Mouse (Mus musculus): ENCODE measurements around the gene Megf6.

Gene Megf6

DNA sequence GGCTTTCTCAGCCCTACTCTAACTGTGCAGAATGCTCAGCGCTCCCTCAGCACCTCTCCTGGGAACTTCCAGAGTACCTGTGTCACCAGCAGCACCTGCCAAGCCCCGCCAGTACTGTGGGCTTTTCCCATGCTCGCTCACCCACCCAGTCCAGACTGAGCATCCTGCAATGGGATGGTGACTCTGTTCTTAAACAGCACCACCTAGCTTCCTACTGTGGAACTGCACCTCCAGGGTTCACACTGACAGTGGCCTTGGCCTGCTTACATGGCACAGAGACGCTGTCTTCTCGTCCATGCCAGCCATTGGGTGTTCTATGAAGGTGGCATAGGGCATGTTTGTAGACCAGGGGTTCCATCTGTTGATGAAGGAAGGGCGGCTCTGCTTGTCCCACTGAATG is 11.5 kb upstream of the Megf6 start:
- in situ Hi-C loops (cut with MboI, MseI) = loop anchor here (10.0 kb wide), 1 partner anchor 1446 kb away; the partner anchor contains the start of gene Slc35e2

DNA sequence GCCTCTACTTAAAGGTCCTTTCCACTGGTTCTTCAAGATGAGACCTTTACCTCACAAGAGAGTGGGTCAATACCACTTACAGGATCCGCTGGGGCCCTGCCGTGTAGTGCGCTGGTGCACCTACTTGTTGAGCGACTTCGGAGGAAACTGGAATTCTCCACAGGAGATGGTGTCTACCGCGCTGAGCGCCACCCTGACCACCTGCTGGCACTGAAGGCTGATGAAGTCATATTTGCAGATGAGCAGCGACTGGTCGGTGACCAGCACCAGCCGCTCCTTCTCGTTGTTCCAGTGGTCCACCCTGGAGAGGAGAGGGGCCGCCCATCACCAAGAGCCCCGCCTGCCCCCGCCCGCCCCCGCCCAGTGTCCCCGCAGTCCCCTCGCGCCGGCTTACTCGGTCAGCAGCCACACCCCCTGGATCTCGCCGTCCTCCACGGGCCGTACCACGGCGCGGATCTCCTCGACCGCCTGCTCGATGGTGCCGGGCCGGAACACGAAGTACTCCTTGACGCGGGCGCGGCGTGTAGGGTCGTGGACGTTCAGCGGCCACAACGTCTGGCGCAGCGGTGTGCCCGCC is 10.5 kb upstream of the Megf6 start:
- in situ Hi-C loops (cut with MboI, MseI) = loop anchor here (10.0 kb wide), 1 partner anchor 1445 kb away; the partner anchor contains the start of gene Slc35e2

DNA sequence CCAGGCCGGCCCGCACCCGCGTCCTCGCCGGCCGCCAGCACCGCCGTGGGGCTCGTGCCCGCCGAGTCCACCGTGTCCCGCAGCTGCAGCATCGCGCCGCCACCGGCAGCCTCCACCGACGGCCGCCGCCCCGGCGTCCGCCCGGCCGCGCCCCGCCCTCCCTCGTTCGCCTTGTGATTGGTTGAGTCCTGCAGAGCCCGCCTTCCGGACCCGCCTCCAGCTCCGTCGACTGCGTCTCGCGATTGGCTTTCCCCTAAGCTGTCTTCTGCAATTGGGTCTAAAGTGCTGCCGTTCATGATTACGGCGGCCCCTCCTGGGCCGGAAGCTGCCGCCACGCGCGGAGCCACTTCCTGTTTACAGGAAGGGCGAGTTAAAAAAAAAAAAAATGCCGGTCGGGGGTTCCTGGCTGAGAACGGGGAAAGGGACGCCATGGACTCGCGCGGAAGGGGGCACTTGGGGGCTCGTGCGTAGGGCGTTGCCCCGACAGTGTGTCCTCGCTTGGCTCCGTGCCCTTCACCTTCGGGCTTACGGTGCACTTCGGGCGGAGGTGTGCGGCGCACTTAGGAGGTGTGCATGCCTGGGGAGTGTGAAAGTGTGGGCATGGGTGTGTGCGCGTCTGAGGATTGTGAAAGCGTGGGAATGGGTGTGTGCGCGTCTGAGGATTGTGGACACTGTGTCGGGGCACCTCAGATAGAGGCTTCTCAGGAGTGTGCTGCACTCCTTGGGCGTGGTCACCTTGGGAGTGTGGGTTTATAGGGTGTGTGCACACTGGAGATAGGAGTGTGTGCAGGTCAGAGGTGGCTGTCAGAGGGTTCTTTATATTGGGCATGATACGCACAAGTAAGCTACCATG is 9.8 kb upstream of the Megf6 start, which contains the start of gene Tprgl:
Gene Tprgl, minus strand, starts transcription at position 129 of the 853 bp plus-strand sequence.
- in situ Hi-C loops (cut with MboI, MseI) = no loop called here

DNA sequence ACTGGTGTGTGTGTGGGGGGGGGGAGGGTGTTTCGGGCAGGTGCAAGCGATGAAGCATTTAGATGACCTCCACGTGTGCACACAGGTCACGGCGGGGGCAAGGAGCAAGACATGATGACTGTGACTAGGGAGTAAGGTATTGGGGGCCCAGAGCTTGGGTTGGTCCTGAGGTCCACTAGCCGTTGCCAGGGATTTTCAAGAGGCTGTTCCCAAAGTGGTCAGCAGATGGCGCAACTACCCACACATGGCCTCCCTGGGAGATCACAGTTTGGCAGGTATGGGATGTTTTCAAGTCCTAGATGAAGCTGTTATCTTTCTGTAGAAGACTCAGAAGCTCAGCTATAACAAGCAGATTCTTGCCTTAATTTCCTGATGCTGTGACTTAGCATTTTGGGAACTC is 7.2 kb upstream of the Megf6 start:
- in situ Hi-C loops (cut with MboI, MseI) = no loop called here

DNA sequence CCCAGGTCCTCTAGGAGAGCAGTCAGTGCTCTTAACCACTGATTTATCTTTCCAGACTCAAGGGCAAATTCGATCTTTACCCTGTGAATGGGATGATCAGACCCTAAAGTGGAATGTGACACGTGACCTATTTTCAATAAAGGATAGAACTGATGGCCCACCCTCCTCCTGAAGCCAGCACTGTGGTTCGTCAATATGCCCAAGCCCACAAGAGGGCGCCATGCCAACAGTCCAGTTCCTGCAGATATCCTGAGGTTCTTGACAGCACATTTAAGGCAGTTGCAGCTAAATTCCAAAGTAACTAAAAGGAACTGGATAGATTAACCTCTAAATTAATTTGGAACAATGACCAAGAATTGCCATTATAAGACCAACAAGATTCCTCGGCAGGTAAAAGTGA is 3.5 kb upstream of the Megf6 start:
- in situ Hi-C loops (cut with MboI, MseI) = loop anchor here (5.0 kb wide), 1 partner anchor 40 kb away; no protein-coding TSS in a partner anchor

DNA sequence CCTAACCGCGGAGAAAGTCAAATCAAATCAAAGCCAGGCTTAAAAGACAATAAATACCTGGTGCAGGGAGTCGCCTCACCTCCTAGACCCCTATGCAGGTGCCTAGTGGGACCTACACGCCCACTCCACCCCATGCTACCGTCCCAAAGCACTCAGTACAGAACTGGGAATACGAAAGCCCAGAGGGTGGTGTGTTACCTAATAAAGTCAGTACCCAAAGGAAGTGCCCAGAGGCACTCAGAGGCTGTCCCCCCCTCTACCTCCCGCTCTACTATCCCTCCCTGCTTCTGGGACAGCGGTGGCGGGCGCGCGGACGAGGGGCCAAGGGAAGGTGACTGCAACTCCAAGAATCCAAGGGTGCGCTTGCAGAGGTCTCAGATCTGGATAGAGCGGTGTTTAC is 509 bp upstream of the Megf6 start:
- in situ Hi-C loops (cut with MboI, MseI) = no loop called here

DNA sequence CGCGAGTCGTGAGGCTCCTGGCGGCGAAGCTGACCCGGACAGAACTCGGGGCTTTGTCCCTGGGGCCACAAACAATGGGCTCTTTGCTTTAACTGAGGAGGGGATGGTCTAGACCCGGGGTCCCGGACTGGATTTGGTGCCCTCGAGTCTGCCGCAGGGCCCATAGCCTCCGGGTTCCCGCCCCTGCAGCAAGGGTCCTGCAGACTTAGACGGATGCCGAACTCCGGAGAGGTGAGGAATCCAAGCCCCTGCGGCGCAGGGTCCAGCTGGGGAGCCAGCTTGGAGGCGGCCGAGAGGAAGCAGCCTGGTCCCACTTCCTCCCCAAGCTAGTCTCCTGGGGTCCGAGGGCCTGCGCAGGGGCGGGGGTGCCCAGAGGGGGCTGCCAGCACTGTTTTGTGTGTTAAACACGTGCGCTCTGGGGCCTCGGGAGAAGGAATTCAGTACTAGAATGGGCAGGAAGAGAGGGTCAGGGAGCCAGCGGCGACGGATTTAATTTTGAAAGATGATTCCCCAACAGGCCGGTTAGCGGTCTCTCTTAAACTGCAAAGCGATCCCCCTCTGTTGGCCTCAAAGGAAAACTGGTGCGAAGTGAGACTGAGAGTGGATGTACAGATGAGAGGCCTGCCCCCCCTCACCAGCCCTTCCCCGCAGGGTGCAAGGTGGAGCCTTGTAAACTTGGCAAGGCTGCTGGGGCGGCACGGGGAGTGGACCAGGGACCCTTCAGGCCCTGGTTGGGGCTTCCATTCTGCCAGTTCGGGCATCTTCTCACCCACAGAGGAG is 811 bp downstream of the Megf6 start:
- in situ Hi-C loops (cut with MboI, MseI) = no loop called here

DNA sequence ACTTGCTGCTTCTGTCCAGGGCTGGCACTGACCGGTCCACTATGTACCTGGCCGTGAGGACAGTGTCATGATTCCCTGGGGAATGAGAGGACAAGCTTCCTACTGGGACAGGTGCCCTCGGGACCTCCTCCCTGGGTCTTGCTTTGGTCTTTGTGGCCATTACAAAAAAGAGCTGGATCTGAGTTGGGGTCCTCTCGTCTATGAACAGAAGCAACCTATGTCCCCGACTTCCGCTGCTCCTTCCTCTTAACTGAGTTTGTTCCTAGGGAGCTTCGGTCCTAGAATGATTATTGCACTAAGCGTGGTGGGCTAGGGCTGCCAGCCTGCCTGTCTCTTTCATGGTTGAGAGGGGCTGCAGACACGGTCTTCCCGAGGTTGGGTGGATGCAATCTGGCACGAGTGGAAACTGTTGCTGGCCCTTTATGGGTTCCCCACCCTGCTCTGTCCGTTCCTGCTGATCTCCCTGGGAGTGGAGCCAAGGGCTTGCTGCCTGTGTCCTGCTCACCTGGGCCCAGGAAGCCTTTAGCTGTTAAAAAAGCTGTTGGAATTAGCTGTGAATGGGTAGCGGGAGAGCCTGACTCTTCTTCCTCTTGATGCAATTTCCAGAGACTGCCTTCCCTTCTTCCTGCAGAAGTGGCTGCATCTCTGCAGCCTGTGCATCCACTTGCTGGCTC is 1.5 kb downstream of the Megf6 start:
- in situ Hi-C loops (cut with MboI, MseI) = no loop called here

DNA sequence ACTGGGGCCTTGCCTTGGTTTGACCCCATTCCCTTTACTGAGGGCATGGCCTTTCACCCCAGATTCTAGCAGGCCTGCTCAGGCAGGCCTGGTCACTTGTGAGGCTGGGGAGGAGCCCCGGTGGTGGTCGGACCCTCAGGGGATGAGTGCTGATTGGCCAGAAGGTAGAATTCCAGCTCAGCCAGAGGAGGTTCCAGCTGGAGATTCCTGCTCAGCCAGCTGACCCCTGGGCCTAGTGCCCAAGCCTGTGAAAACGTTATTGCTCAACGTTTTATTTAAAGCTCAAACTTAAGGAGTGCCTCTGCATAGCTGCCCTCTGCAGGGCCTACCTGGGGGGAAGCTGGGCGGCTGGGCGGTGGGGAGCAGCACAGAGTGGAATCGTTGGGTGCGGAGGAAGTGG is 6.7 kb downstream of the Megf6 start:
- in situ Hi-C loops (cut with MboI, MseI) = no loop called here

DNA sequence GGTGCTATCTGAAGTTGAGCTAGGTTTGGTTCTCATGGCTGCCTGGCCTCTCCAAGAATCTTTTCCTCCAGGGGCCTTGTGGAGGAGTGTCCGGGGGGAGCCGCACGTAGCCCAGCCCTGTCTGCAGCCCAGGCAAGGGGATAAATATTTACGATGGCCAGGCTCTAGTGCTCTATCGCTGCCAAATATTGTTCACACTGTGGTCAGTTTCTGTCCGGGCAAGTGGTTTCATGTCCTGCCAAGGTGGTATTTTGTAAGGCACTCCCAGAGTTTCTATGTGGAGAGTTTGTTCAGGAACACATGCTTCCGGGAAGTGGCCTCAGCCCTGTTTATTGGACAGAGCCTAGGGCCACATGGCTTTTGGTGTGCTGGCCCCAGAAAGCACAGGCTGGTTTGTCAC is 10.5 kb downstream of the Megf6 start:
- in situ Hi-C loops (cut with MboI, MseI) = no loop called here

DNA sequence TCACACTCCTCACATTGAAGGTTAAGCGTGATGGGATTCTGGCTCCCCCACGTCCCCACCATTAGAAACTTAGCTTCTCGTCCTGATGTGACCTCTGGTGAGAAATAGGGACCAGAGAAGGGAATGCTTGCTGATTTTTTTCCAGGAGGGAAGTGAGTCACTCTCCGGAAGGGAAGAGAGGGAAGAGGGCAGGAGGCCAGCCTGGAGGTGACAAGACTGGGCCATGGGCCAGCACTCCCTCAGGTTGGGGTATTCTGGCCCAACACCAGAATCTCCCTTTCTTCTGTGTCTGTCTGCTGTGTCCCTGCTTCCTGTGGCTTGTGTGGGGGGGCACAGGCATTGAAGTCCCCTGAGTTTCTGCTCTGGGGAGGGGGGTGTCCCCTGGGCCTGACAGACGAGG is 13.0 kb downstream of the Megf6 start:
- in situ Hi-C loops (cut with MboI, MseI) = no loop called here

DNA sequence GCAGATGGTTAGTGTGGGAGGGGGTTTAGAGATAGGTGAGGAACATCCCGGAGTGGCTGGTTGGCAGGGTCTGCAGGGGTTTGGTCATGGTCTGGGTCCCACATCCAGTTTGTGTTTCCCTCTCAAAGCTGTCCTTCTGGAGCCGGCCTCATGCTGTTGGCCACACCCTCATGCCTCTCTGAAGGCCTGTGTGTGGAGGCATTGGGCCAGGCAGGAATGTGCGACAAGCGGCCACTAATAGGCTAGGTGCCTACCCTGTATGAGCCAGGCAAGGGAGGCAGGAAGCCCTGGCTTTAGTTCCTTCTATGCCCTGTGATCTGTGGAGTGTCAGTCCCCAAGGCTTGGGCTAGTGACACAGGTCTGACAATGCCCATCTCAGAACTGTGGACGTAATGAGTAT is 14.5 kb downstream of the Megf6 start:
- in situ Hi-C loops (cut with MboI, MseI) = no loop called here

DNA sequence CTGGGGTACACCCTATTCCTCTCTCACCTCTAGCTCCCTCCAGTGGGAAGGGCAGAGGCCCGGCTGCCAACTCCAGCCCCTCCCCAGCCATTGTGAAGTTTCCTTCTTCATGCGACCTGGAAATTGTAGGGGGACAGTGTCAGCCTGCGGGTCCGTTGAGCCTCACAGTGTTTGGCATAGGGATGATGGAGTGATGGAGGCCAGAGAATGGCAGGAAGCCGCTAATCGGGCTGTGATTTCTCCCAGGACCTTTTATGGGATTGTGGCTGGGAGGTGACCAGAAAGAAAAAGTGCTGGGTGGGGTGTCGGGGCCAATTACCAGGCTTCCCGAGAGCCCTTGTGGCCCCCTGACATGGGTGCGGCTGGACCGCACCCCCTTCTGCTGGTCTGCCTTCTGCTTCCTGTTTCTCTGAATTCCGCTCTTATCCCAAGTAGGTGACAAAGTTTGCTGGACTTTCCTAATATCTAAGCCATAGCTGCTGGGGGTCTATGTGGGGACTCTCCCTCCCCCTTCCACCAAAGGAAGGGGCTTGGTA is 15.5 kb downstream of the Megf6 start:
- in situ Hi-C loops (cut with MboI, MseI) = no loop called here

DNA sequence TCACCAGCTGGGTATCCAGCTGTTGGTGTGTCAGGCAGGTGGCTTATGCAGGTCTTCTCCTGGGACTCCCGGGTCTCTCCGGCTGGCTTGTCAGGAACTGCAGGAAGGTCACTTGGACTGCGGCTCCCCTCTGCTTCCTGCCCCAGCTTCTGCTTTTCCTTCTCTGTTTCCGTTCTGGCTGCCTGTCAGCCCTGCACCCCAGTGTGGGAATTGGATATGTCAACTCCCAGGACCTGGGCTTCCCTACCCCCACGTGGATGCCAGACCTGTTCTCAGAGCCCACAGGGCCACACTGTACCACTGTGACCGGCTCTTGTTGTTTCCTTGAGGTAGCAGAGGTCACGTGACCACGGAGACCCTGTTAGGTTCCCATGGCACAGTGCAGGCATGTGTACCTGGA is 18.4 kb downstream of the Megf6 start:
- in situ Hi-C loops (cut with MboI, MseI) = no loop called here

DNA sequence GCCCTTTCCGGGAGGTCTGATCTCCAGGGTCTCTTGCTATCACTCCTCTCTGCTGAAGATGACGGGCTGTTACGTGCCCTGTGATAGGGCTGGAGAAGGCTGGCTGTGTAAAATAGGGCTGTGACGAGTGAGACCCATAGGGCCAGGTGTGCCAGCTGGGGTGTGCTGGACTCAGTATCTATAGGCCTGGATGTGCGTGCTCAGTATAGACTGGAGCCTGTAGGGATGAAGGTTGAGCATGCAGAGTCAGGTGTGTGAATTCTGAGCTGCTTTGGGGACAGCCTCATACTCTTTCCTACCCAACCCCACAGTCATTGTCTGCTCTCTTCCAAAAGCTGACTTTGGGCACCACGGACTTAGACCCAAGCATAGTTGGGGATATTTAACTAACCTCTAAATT is 27.4 kb downstream of the Megf6 start:
- in situ Hi-C loops (cut with MboI, MseI) = no loop called here

DNA sequence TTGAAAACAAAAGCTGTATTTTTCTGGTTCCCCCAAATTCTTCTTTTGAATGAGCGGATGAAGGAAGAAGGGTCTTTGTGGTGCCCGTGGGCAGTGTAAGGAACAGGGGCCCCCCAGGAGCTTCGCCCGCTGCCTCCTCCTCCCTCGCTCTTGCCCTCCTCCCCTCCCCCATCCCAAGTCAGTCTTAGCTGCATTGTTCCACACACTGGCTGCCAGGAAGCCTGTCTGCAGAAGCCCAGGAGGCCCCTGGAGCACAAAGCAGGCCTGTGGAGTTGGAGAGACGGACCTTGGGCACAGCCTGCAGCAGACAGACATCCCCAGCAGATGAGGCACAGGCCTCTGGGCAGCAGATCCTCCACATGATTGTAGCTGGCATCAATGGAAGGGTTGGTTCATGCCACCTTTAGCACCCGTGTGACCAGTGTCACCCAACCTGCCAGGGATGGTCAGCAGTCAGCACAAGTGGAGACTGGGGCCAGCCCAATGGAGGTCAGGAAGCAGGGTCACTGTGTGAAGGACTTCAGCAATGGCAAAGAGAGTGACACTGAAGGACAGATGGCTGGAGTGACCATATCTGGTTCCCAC is 27.9 kb downstream of the Megf6 start:
- in situ Hi-C loops (cut with MboI, MseI) = no loop called here

DNA sequence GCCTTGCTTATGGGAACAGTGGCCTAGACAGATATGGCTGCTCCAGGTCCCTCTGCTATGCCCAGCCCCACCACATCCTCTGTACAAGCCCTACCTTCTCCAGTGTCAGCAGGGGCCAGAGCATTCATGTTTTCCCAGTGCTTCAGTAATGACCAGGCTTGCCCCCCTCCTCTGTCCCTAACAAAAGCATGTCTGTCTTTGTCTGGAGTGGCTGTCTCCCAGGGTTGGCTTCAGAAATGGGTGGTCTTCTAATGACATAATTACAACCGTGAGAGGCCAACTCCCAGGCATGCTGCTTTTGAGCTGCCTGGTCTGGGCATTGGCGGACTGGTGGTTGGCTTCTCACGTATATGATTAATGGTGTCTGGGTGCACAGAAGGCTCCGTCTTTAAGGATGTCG is 31.0 kb downstream of the Megf6 start:
- in situ Hi-C loops (cut with MboI, MseI) = no loop called here

DNA sequence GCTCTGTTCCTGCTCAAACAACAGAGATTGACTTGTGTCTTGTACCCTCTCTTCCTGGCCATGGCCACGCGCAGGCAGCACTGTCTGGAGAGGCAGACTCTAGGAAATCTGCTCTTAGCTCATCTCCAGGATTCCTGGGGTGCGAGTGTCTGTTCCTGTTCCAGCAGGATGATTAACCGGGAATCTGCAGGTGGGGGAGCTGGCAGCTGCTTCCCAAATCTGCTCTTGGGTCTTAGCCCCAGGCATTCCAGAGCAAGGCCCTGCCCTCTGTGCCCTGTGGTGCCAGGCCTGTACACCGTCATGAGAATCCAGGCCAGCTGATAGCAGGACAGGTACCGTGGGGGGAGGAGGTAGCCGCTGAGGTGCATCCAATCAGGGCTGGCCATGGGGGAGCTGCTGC is 34.0 kb downstream of the Megf6 start:
- in situ Hi-C loops (cut with MboI, MseI) = no loop called here

DNA sequence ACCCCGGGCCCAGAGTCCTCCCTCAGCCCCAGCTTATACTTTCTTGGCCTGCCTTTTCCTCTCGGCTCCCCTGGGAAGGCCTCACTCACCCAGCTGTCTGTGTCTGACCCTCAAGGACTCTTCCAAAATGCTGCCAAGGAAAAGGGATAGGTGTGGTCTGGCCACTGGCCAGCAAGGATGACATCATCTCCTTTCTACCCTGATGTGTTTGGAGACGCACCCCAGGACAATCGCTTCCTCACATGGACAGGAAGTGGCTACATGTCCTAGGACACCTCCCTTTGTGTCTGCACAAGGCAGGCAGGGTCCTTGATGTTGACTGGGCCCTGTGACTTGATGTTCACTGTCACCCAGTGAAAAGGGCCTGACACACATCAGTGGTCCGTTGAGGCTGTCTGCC is 34.9 kb downstream of the Megf6 start:
- in situ Hi-C loops (cut with MboI, MseI) = loop anchor here (5.0 kb wide), 1 partner anchor 38 kb away; no protein-coding TSS in a partner anchor

DNA sequence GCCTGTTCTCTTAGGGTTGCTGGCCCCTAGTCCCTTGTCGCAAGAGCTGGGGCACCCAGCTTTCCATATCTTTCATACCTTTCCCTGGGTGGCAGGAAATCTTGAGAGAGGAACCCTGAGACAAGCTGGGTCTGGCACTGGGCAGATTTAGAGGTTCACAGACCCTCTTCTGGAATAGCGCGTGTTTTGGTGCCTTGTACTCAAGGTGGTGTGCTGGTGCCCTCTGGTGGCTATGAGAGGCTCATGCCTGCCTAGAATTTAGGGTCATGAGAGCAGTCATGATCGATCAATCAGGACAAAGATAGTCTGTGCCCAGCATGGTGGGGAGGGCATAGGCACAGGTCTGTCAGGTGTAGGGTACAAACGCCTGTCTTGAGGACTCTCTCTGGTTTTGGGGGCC is 36.7 kb downstream of the Megf6 start:
- in situ Hi-C loops (cut with MboI, MseI) = loop anchor here (5.0 kb wide), 1 partner anchor 40 kb away; no protein-coding TSS in a partner anchor

DNA sequence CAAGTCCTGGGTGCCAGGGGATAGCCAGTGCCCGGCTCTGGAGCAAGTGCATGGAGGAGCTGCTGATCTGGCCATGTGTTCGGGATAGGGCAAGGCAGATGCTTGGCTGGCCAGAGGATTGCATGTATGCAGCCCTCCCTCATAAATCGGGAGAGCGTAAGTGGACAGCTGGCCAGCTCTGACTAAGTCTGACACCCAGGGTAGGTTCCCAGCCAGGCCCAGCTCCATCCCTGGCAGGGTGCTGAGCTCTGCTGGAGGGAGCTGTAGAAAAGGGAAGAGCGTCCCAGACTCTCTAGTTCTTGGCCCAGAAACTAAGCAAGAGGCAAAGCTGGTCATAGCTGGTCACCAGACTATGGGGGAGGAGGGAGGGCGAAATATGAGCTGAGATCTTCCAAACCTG is 38.5 kb downstream of the Megf6 start:
- in situ Hi-C loops (cut with MboI, MseI) = loop anchor here (5.0 kb wide), 1 partner anchor 42 kb away; no protein-coding TSS in a partner anchor
